Mouse (Mus musculus) left cerebral cortex, postnatal 36 days (tissue): ENCODE measurements around the gene Tecr. TPM values are rescaled to one million over a fixed set of nuclear protein-coding genes. Genes with fewer than 3 reads are reported as not detected.

Experiments used
- DNase-seq, 2 experiments: peaks; one replicate each; pipeline ENCODE4 v3.0.0; 2021 to 2022; ENCODE audit warnings: low spot score in 2 of 2, mixed read lengths in 1 of 2
- intact Hi-C: fragments of 180-260 bp; cut with DNase I; formaldehyde crosslinking; loops from one replicate; pipeline ENCODE4 v1.15.1; 2025
- total RNA-seq, 2 experiments: library from RNA; stranded (reverse); gene quantifications; 2 replicates each; pipeline ENCODE4 v1.2.3; 2021

Gene Tecr
- 100 to 1,000 TPM; 564 to 620 TPM for total RNA-seq

GRCm38 (mm10) chr8:83607661-83608397 lies at the start of gene Tecr, which contains the start of gene Dnajb1:
Gene Tecr (minus strand): TSS chr8:83607971.
Gene Dnajb1 (plus strand): TSS chr8:83608193.
- intact Hi-C loops: loop anchor here (2.0 to 10.0 kb wide), 2 partner anchors 45 to 163 kb away; partner anchors contain the start of gene Gipc1

GRCm38 (mm10) chr8:83656484-83657246 lies 48.9 kb upstream of the Tecr start:
- intact Hi-C loops: no loop called here
- no peak for DNase-seq

More at GRCm38 (mm10) chr8:83607661-83608397, at the start of gene Tecr, which contains the start of gene Dnajb1:
- DNase-seq: peak; percentile 99 to 100

GRCm38 (mm10) chr8:83656043-83656442 lies 48.3 kb upstream of the Tecr start:
- intact Hi-C loops: no loop called here
- DNase-seq: no peak

GRCm38 (mm10) chr8:83654725-83655124 lies 47.0 kb upstream of the Tecr start:
- intact Hi-C loops: no loop called here
- DNase-seq: no peak

- DNase-seq: peak in 1 of 2 experiments; percentile 45
- intact Hi-C loops: loop anchor here (2.0 kb wide), 1 partner anchor 45 kb away; the partner anchor contains the start of gene Dnajb1
Measured at GRCm38 (mm10) chr8:83653662-83654017, 45.9 kb upstream of the Tecr start.

GRCm38 (mm10) chr8:83652744-83653661 lies 45.2 kb upstream of the Tecr start:
- DNase-seq: peak in 1 of 2 experiments; percentile 45
- intact Hi-C loops: loop anchor here (2.0 kb wide), 1 partner anchor 44 kb away; the partner anchor contains the start of gene Dnajb1

- intact Hi-C loops: loop anchor here (2.0 kb wide), 1 partner anchor 43 kb away; the partner anchor contains the start of gene Dnajb1
- peak; percentile 95 to 96 for DNase-seq
Measured at GRCm38 (mm10) chr8:83652030-83652743, 44.4 kb upstream of the Tecr start, which contains the start of gene Gipc1. Gene Gipc1 (plus strand): TSS chr8:83652677.

- intact Hi-C loops: no loop called here
- no peak for DNase-seq
Measured at GRCm38 (mm10) chr8:83649699-83650098, 41.9 kb upstream of the Tecr start.

GRCm38 (mm10) chr8:83648031-83648430 lies 40.3 kb upstream of the Tecr start:
- intact Hi-C loops: no loop called here

GRCm38 (mm10) chr8:83647511-83647910 lies 39.7 kb upstream of the Tecr start:
- intact Hi-C loops: no loop called here
- no peak for DNase-seq

More at GRCm38 (mm10) chr8:83648031-83648430, 40.3 kb upstream of the Tecr start:
- DNase-seq: no peak

- intact Hi-C loops: no loop called here
- no peak for DNase-seq
Measured at GRCm38 (mm10) chr8:83639649-83640048, 31.9 kb upstream of the Tecr start.

- intact Hi-C loops: no loop called here
- no peak for DNase-seq
Measured at GRCm38 (mm10) chr8:83638856-83639255, 31.1 kb upstream of the Tecr start.

- intact Hi-C loops: no loop called here
- no peak for DNase-seq
Measured at GRCm38 (mm10) chr8:83632083-83632707, 24.4 kb upstream of the Tecr start.

GRCm38 (mm10) chr8:83625676-83626299 lies 18.0 kb upstream of the Tecr start:
- no peak for DNase-seq
- intact Hi-C loops: no loop called here

GRCm38 (mm10) chr8:83624739-83625138 lies 17.0 kb upstream of the Tecr start:
- intact Hi-C loops: no loop called here
- DNase-seq: no peak

- no peak for DNase-seq
- intact Hi-C loops: no loop called here
Measured at GRCm38 (mm10) chr8:83623549-83623948, 15.8 kb upstream of the Tecr start.

GRCm38 (mm10) chr8:83622389-83622989 lies 14.7 kb upstream of the Tecr start:
- DNase-seq: peak; percentile 87 to 90
- intact Hi-C loops: no loop called here
